Mouse (Mus musculus): ENCODE data around the gene Kri1. TPM values are rescaled to one million over a fixed set of nuclear protein-coding genes. Genes with fewer than 3 reads are reported as not detected.

Gene Kri1
- polyA plus RNA-seq, 1 experiment from 2014 or later: 15.4 TPM

Other genes starting within 250 kb of the Kri1 start
- gene Zglp1, start 220.9 kb downstream of the Kri1 start, polyA plus RNA-seq (2015; fragmentation: Nextera tagmentation; extraction: Ambion mirVana): 0.81 and 2.2 TPM in 2 replicates
- 0.78 and 1.2 TPM in 2 replicates for gene Gm49373, start 214.9 kb downstream of the Kri1 start, polyA plus RNA-seq (2015; fragmentation: Nextera tagmentation; extraction: Ambion mirVana)
- gene Fdx1l, start 214.4 kb downstream of the Kri1 start, polyA plus RNA-seq (2015; fragmentation: Nextera tagmentation; extraction: Ambion mirVana): 46.0 and 51.9 TPM in 2 replicates
- 1.5 and 2.1 TPM in 2 replicates for gene Gm38431, start 196.0 kb downstream of the Kri1 start, polyA plus RNA-seq (2015; fragmentation: Nextera tagmentation; extraction: Ambion mirVana)
- gene Raver1, start 196.0 kb downstream of the Kri1 start, polyA plus RNA-seq (2015; fragmentation: Nextera tagmentation; extraction: Ambion mirVana): 41.0 and 47.5 TPM in 2 replicates
- gene Tyk2, start 156.7 kb downstream of the Kri1 start, polyA plus RNA-seq (2015; fragmentation: Nextera tagmentation; extraction: Ambion mirVana): 9.1 and 11.3 TPM in 2 replicates
- 229 and 232 TPM in 2 replicates for gene Cdc37, start 138.0 kb downstream of the Kri1 start, polyA plus RNA-seq (2015; fragmentation: Nextera tagmentation; extraction: Ambion mirVana)
- gene Pde4a, start 122.3 kb downstream of the Kri1 start, polyA plus RNA-seq (2015; fragmentation: Nextera tagmentation; extraction: Ambion mirVana): 15.7 TPM in 2 replicates
- 55.7 and 60.0 TPM in 2 replicates for gene Keap1, start 48.6 kb downstream of the Kri1 start, polyA plus RNA-seq (2015; fragmentation: Nextera tagmentation; extraction: Ambion mirVana)
- gene S1pr5, start 39.5 kb downstream of the Kri1 start, polyA plus RNA-seq (2015; fragmentation: Nextera tagmentation; extraction: Ambion mirVana): 0.37 and 0.55 TPM in 2 replicates
- gene Atg4d, start 22.7 kb downstream of the Kri1 start, polyA plus RNA-seq (2015; fragmentation: Nextera tagmentation; extraction: Ambion mirVana): 60.2 and 60.3 TPM in 2 replicates
- gene Cdkn2d, start 3.4 kb upstream of the Kri1 start, polyA plus RNA-seq (2015; fragmentation: Nextera tagmentation; extraction: Ambion mirVana): 85.4 and 88.3 TPM in 2 replicates
- gene Ap1m2, start 24.4 kb upstream of the Kri1 start, polyA plus RNA-seq (2015; fragmentation: Nextera tagmentation; extraction: Ambion mirVana): 0.39 and 0.52 TPM in 2 replicates
- 63.6 and 68.3 TPM in 2 replicates for gene Slc44a2, start 32.7 kb upstream of the Kri1 start, polyA plus RNA-seq (2015; fragmentation: Nextera tagmentation; extraction: Ambion mirVana)
- gene Ilf3, start 79.9 kb upstream of the Kri1 start, polyA plus RNA-seq (2015; fragmentation: Nextera tagmentation; extraction: Ambion mirVana): 310 and 349 TPM in 2 replicates
- gene Qtrt1, start 123.9 kb upstream of the Kri1 start, polyA plus RNA-seq (2015; fragmentation: Nextera tagmentation; extraction: Ambion mirVana): 46.9 and 55.9 TPM in 2 replicates
- 71.8 and 72.4 TPM in 2 replicates for gene Dnm2, start 136.9 kb upstream of the Kri1 start, polyA plus RNA-seq (2015; fragmentation: Nextera tagmentation; extraction: Ambion mirVana)
- gene Tmed1, start 222.3 kb upstream of the Kri1 start, polyA plus RNA-seq (2015; fragmentation: Nextera tagmentation; extraction: Ambion mirVana): 59.2 and 69.3 TPM in 2 replicates
- gene AB124611, start 238.2 kb upstream of the Kri1 start, polyA plus RNA-seq (2015; fragmentation: Nextera tagmentation; extraction: Ambion mirVana): 5.3 and 5.4 TPM in 2 replicates

All from forebrain, embryonic 13.5 days (tissue).